Mouse (Mus musculus) embryonic facial prominence, embryonic 13.5 days (tissue): ENCODE measurements around the gene Ap1s2. TPM values are rescaled to one million over a fixed set of nuclear protein-coding genes. Genes with fewer than 3 reads are reported as not detected.

Source experiments
- ATAC-seq: fragments of 200-750 bp; cut with Nextera tagmentation; 2 replicates; pipeline ENCODE4 v1.8.0; 2017; ENCODE audit warnings: low read depth; ENCODE audit not compliant: insufficient number of reproducible peaks, insufficient read depth, low FRiP score, low TSS enrichment
- H3K27ac ChIP-seq: fragments of 300-500 bp; sonication (generic); 2 replicates; pipeline ENCODE4 v1.5.1; 2015; ENCODE audit warnings: moderate library complexity, mild to moderate bottlenecking, inconsistent platforms
- H3K27me3 ChIP-seq: fragments of 300-500 bp; sonication (generic); 2 replicates; pipeline ENCODE4 v1.6.1; 2015; ENCODE audit warnings: mild to moderate bottlenecking, inconsistent platforms
- H3K36me3 ChIP-seq: fragments of 300-500 bp; sonication (generic); 2 replicates; pipeline ENCODE4 v1.6.1; 2015; ENCODE audit warnings: mild to moderate bottlenecking, inconsistent platforms
- H3K4me1 ChIP-seq: fragments of 300-500 bp; sonication (generic); 2 replicates; pipeline ENCODE4 v1.6.1; 2015; ENCODE audit warnings: inconsistent platforms
- H3K4me2 ChIP-seq: fragments of 300-500 bp; sonication (generic); 2 replicates; pipeline ENCODE4 v1.6.1; 2015; ENCODE audit warnings: moderate library complexity, mild to moderate bottlenecking, inconsistent platforms
- H3K4me3 ChIP-seq: fragments of 300-500 bp; sonication (generic); 2 replicates; pipeline ENCODE4 v1.5.1; 2015; ENCODE audit warnings: mild to moderate bottlenecking, inconsistent platforms
- H3K9ac ChIP-seq: fragments of 300-500 bp; sonication (generic); 2 replicates; pipeline ENCODE4 v1.6.1; 2015; ENCODE audit warnings: mild to moderate bottlenecking, inconsistent platforms
- H3K9me3 ChIP-seq: fragments of 300-500 bp; sonication (generic); 2 replicates; pipeline ENCODE4 v1.6.1; 2016; ENCODE audit warnings: inconsistent platforms
- WGBS: fragments of 180-500 bp; shearing (Covaris S2); methylation state at CpG from one replicate; pipeline ENCODE4 v1.1.7; 2015; ENCODE audit warnings: mixed read lengths; 5-methylcytosine and 5-hydroxymethylcytosine counted together
- polyA plus RNA-seq: library from polyadenylated mRNA; unstranded; fragments of >200 nt; fragmentation: Nextera tagmentation; extraction: Ambion mirVana; gene quantifications from 2 replicates; pipeline ENCODE4 v1.2.1, GENCODE M21; 2015

The Ap1s2 gene
- polyA plus RNA-seq, result 21.7 and 22.7 TPM in 2 replicates

- Histone ChIP-seq H3K4me2 (peak within 1 kb of the TSS; percentile 59), H3K4me1 (no peaks in the 10 kb centered on the region), H3K9ac (peak within 1 kb of the TSS; percentile 73), H3K27ac (peak within 1 kb of the TSS; percentile 83), H3K4me3 (peak within 1 kb of the TSS; percentile 60), H3K36me3 (no peaks in the 10 kb centered on the region), H3K27me3 (peaks cover 5% of the 10 kb centered on the region), H3K9me3 (no peaks in the 10 kb centered on the region)
- ATAC-seq, result peak; percentile 100
- WGBS, result 22% methylated on average over 79 of the region's 80 CpGs
Observed at GRCm38 (mm10) chrX:163908337-163909250, at the start of gene Ap1s2. Gene Ap1s2, plus strand, starts transcription at chrX:163909017.

- Histone ChIP-seq H3K27me3 (peaks cover 18% of the 10 kb centered on the region), H3K9ac (no peak overlapping the region), H3K36me3 (no peaks in the 10 kb centered on the region), H3K4me3 (no peak overlapping the region), H3K9me3 (no peaks in the 10 kb centered on the region), H3K27ac (no peak overlapping the region), H3K4me1 (no peaks in the 10 kb centered on the region), H3K4me2 (no peak overlapping the region)
- ATAC-seq, result no peak
- WGBS, result 65% methylated on average over 5 of the region's 5 CpGs
Observed at GRCm38 (mm10) chrX:163867711-163868379, 41.0 kb upstream of the Ap1s2 start.

- ATAC-seq, result no peak
- H3K9ac ChIP-seq, result no peak overlapping the region
- no peak overlapping the region for H3K4me3 ChIP-seq
- peaks cover 18% of the 10 kb centered on the region for H3K27me3 ChIP-seq
- H3K36me3 ChIP-seq, result no peaks in the 10 kb centered on the region
- no peak overlapping the region for H3K4me2 ChIP-seq
- no peaks in the 10 kb centered on the region for H3K9me3 ChIP-seq
- WGBS, result 79% methylated on average over 11 of the region's 11 CpGs
- no peaks in the 10 kb centered on the region for H3K4me1 ChIP-seq
- H3K27ac ChIP-seq, result no peak overlapping the region
Observed at GRCm38 (mm10) chrX:163868659-163869278, 40.0 kb upstream of the Ap1s2 start.

GRCm38 (mm10) chrX:163875932-163876331, 32.9 kb upstream of the Ap1s2 start:
- Histone ChIP-seq H3K27ac (no peak overlapping the region), H3K9ac (no peak overlapping the region), H3K27me3 (peaks cover 18% of the 10 kb centered on the region), H3K36me3 (no peaks in the 10 kb centered on the region), H3K4me3 (no peak overlapping the region), H3K4me2 (no peak overlapping the region), H3K4me1 (peaks cover 4% of the 10 kb centered on the region), H3K9me3 (no peaks in the 10 kb centered on the region)
- ATAC-seq, result no peak
- WGBS, result 73% methylated on average over 3 of the region's 3 CpGs

- no peak overlapping the region for H3K4me3 ChIP-seq
- WGBS, result 65% methylated on average over 4 of the region's 4 CpGs
- H3K9ac ChIP-seq, result no peak overlapping the region
- ATAC-seq, result no peak
- H3K9me3 ChIP-seq, result no peaks in the 10 kb centered on the region
- H3K4me2 ChIP-seq, result no peak overlapping the region
- H3K27ac ChIP-seq, result no peak overlapping the region
- H3K27me3 ChIP-seq, result peaks cover 22% of the 10 kb centered on the region
- peaks cover 4% of the 10 kb centered on the region for H3K4me1 ChIP-seq
- no peaks in the 10 kb centered on the region for H3K36me3 ChIP-seq
Observed at GRCm38 (mm10) chrX:163876636-163877035, 32.2 kb upstream of the Ap1s2 start.

- Histone ChIP-seq H3K36me3 (no peaks in the 10 kb centered on the region), H3K4me2 (no peak overlapping the region), H3K27ac (no peak overlapping the region), H3K9ac (no peak overlapping the region), H3K4me1 (peaks cover 4% of the 10 kb centered on the region), H3K9me3 (no peaks in the 10 kb centered on the region), H3K4me3 (no peak overlapping the region), H3K27me3 (peaks cover 22% of the 10 kb centered on the region)
- 49% methylated on average over 6 of the region's 6 CpGs for WGBS
- no peak for ATAC-seq
Observed at GRCm38 (mm10) chrX:163879039-163879438, 29.8 kb upstream of the Ap1s2 start.

GRCm38 (mm10) chrX:163879461-163879860, 29.4 kb upstream of the Ap1s2 start:
- Histone ChIP-seq H3K27ac (no peak overlapping the region), H3K4me2 (no peak overlapping the region; the same call in 1 of the 2 replicates), H3K4me3 (no peak overlapping the region), H3K36me3 (no peaks in the 10 kb centered on the region), H3K4me1 (peaks cover 4% of the 10 kb centered on the region), H3K9ac (no peak overlapping the region), H3K9me3 (no peaks in the 10 kb centered on the region), H3K27me3 (peaks cover 19% of the 10 kb centered on the region)
- WGBS, result 38% methylated on average over 5 of the region's 5 CpGs
- ATAC-seq, result no peak

GRCm38 (mm10) chrX:163885539-163885981, 23.3 kb upstream of the Ap1s2 start:
- WGBS, result 61% methylated on average over 4 of the region's 4 CpGs
- Histone ChIP-seq H3K36me3 (no peaks in the 10 kb centered on the region), H3K27ac (no peak overlapping the region), H3K9ac (no peak overlapping the region), H3K4me1 (no peaks in the 10 kb centered on the region), H3K4me2 (no peak overlapping the region), H3K4me3 (no peak overlapping the region), H3K9me3 (no peaks in the 10 kb centered on the region), H3K27me3 (peaks cover 7% of the 10 kb centered on the region)
- ATAC-seq, result no peak

- Histone ChIP-seq H3K4me2 (no peak overlapping the region), H3K4me3 (no peak overlapping the region), H3K36me3 (no peaks in the 10 kb centered on the region), H3K4me1 (no peaks in the 10 kb centered on the region), H3K9ac (no peak overlapping the region), H3K27ac (no peak overlapping the region), H3K27me3 (peaks cover 25% of the 10 kb centered on the region), H3K9me3 (no peaks in the 10 kb centered on the region)
- 73% methylated on average over 1 of the region's 1 CpGs for WGBS
- ATAC-seq, result no peak
Observed at GRCm38 (mm10) chrX:163897354-163897753, 11.5 kb upstream of the Ap1s2 start.

- Histone ChIP-seq H3K9ac (no peak overlapping the region), H3K36me3 (no peaks in the 10 kb centered on the region), H3K27ac (no peak overlapping the region), H3K4me3 (no peak overlapping the region), H3K9me3 (no peaks in the 10 kb centered on the region), H3K27me3 (peaks cover 32% of the 10 kb centered on the region), H3K4me2 (no peak overlapping the region), H3K4me1 (no peaks in the 10 kb centered on the region)
- WGBS, result 55% methylated on average over 5 of the region's 5 CpGs
- ATAC-seq, result no peak
Observed at GRCm38 (mm10) chrX:163899431-163900020, 9.3 kb upstream of the Ap1s2 start.

GRCm38 (mm10) chrX:163906861-163907260, 2.0 kb upstream of the Ap1s2 start:
- H3K4me1 ChIP-seq, result no peaks in the 10 kb centered on the region
- WGBS, result 88% methylated on average over 2 of the region's 2 CpGs
- peaks cover 12% of the 10 kb centered on the region for H3K27me3 ChIP-seq

More at GRCm38 (mm10) chrX:163906861-163907260, 2.0 kb upstream of the Ap1s2 start:
- no peak overlapping the region for H3K4me2 ChIP-seq
- H3K4me3 ChIP-seq, result no peak overlapping the region
- no peaks in the 10 kb centered on the region for H3K9me3 ChIP-seq
- H3K36me3 ChIP-seq, result no peaks in the 10 kb centered on the region
- H3K27ac ChIP-seq, result no peak overlapping the region
- no peak overlapping the region for H3K9ac ChIP-seq
- no peak for ATAC-seq
